Mouse (Mus musculus): ENCODE data around the gene Olfr263.
"Not testable (repeated sequence)": the region's sequence is repeated elsewhere in the genome, so short reads cannot be mapped to it uniquely, and the experiment has no call there.

Olfr263 gene

GRCm38 (mm10) chr13:21129339-21129738 is at the start of gene Olfr263:
Gene Olfr263 (plus strand): TSS chr13:21129639.
- not testable (repeated sequence) for DNase-seq (ENCODE audit: low read depth in 2 of 2, low spot score in 2 of 2)

GRCm38 (mm10) chr13:21082686-21083085 is 46.8 kb upstream of the Olfr263 start:
- DNase-seq (ENCODE audit: low read depth in 2 of 2, low spot score in 2 of 2) = no peak

GRCm38 (mm10) chr13:21109759-21110158 is 19.7 kb upstream of the Olfr263 start:
- no peak for DNase-seq (ENCODE audit: low read depth in 2 of 2, low spot score in 2 of 2)

GRCm38 (mm10) chr13:21110441-21110840 is 19.0 kb upstream of the Olfr263 start:
- DNase-seq (ENCODE audit: low read depth in 2 of 2, low spot score in 2 of 2) = no peak

GRCm38 (mm10) chr13:21111183-21111582 is 18.3 kb upstream of the Olfr263 start, which contains the start of gene Olfr1369-ps1:
Gene Olfr1369-ps1 (plus strand): TSS chr13:21111483.
- not testable (repeated sequence) for DNase-seq (ENCODE audit: low read depth in 2 of 2, low spot score in 2 of 2)

GRCm38 (mm10) chr13:21114121-21114520 is 15.3 kb upstream of the Olfr263 start:
- no peak for DNase-seq (ENCODE audit: low read depth in 2 of 2, low spot score in 2 of 2)

- no peak for DNase-seq (ENCODE audit: low read depth in 2 of 2, low spot score in 2 of 2)
Measured at GRCm38 (mm10) chr13:21142421-21142820, 13.0 kb downstream of the Olfr263 start.

- no peak for DNase-seq (ENCODE audit: low read depth in 2 of 2, low spot score in 2 of 2)
Measured at GRCm38 (mm10) chr13:21145767-21146166, 16.3 kb downstream of the Olfr263 start, which contains the start of gene Olfr1368. Gene Olfr1368 (minus strand): TSS chr13:21145867.

GRCm38 (mm10) chr13:21155888-21156287 is 26.4 kb downstream of the Olfr263 start:
- no peak for DNase-seq (ENCODE audit: low read depth in 2 of 2, low spot score in 2 of 2)

- DNase-seq (ENCODE audit: low read depth in 2 of 2, low spot score in 2 of 2) = no peak
Measured at GRCm38 (mm10) chr13:21158071-21158470, 28.6 kb downstream of the Olfr263 start.

GRCm38 (mm10) chr13:21158785-21159474 is 29.5 kb downstream of the Olfr263 start:
- DNase-seq (ENCODE audit: low read depth in 2 of 2, low spot score in 2 of 2) = peak; percentile 82 to 90

GRCm38 (mm10) chr13:21159475-21159819 is 30.0 kb downstream of the Olfr263 start:
- DNase-seq (ENCODE audit: low read depth in 2 of 2, low spot score in 2 of 2) = peak in 1 of 2 experiments; percentile 28

- peak; percentile 14 to 24 for DNase-seq (ENCODE audit: low read depth in 2 of 2, low spot score in 2 of 2)
Measured at GRCm38 (mm10) chr13:21160041-21160511, 30.6 kb downstream of the Olfr263 start.

- peak; percentile 94 to 95 for DNase-seq (ENCODE audit: low read depth in 2 of 2, low spot score in 2 of 2)
Measured at GRCm38 (mm10) chr13:21160657-21161590, 31.5 kb downstream of the Olfr263 start.

- no peak for DNase-seq (ENCODE audit: low read depth in 2 of 2, low spot score in 2 of 2)
Measured at GRCm38 (mm10) chr13:21161591-21161990, 32.2 kb downstream of the Olfr263 start.

- DNase-seq (ENCODE audit: low read depth in 2 of 2, low spot score in 2 of 2) = no peak
Measured at GRCm38 (mm10) chr13:21162591-21162990, 33.2 kb downstream of the Olfr263 start.

- peak; percentile 80 to 86 for DNase-seq (ENCODE audit: low read depth in 2 of 2, low spot score in 2 of 2)
Measured at GRCm38 (mm10) chr13:21166936-21167909, 37.8 kb downstream of the Olfr263 start.

GRCm38 (mm10) chr13:21167910-21168300 is 38.5 kb downstream of the Olfr263 start:
- peak; percentile 39 to 44 for DNase-seq (ENCODE audit: low read depth in 2 of 2, low spot score in 2 of 2)

GRCm38 (mm10) chr13:21168371-21169011 is 39.1 kb downstream of the Olfr263 start:
- peak; percentile 23 to 26 for DNase-seq (ENCODE audit: low read depth in 2 of 2, low spot score in 2 of 2)

- DNase-seq (ENCODE audit: low read depth in 2 of 2, low spot score in 2 of 2) = peak in 1 of 2 experiments; percentile 12
Measured at GRCm38 (mm10) chr13:21169121-21169656, 39.8 kb downstream of the Olfr263 start.

Measured in CD8-positive naive resting alpha-beta T cell, adult 2 months (primary cell).